Mouse (Mus musculus): Measurements from ENCODE around the gene Gm4985.
"Not testable (repeated sequence)": the region's sequence is repeated elsewhere in the genome, so short reads cannot be mapped to it uniquely, and the experiment has no call there.

The Gm4985 gene

GRCm38 (mm10) chrX:23958834-23959233, at the start of gene Gm4985:
TSS of gene Gm4985 (minus strand) at chrX:23958934.
- not testable (repeated sequence) for DNase-seq

- DNase-seq, result no peak
Observed at GRCm38 (mm10) chrX:23954161-23954560, 4.6 kb downstream of the Gm4985 start.
